Mouse (Mus musculus) spleen, adult 2 months (tissue): ENCODE measurements around the gene Gm2431. TPM values are rescaled to one million over a fixed set of nuclear protein-coding genes. Genes with fewer than 3 reads are reported as not detected.

Experiments
- DNase-seq, 2 experiments: peaks; one replicate each; pipeline versions ENCODE4 v3.0.0 to v3.0.0-alpha.2; 2012 to 2021; ENCODE audit warnings: low spot score in 2 of 2, low read depth in 1 of 2
- H3K27ac ChIP-seq: fragments of 200-500 bp; 2 replicates; pipeline ENCODE4 v1.5.1; 2012; ENCODE audit warnings: low read length, inconsistent platforms; ENCODE audit not compliant: insufficient read depth
- H3K27me3 ChIP-seq: fragments of 200-500 bp; 2 replicates; pipeline ENCODE4 v1.6.1; 2012; ENCODE audit warnings: mild to moderate bottlenecking, moderate library complexity, low read length, inconsistent platforms; ENCODE audit not compliant: control insufficient read depth, insufficient read depth
- H3K36me3 ChIP-seq: fragments of 200-500 bp; 2 replicates; pipeline ENCODE4 v1.6.1; 2012; ENCODE audit warnings: mild to moderate bottlenecking, low read length, inconsistent platforms; ENCODE audit not compliant: control insufficient read depth, insufficient read depth
- H3K4me1 ChIP-seq: fragments of 200-500 bp; 2 replicates; pipeline ENCODE4 v1.6.1; 2011; ENCODE audit warnings: inconsistent platforms; ENCODE audit not compliant: control insufficient read depth, insufficient read depth, insufficient read length
- H3K4me3 ChIP-seq: fragments of 200-500 bp; 2 replicates; pipeline ENCODE4 v1.5.1; 2011; ENCODE audit warnings: mild to moderate bottlenecking, inconsistent platforms; ENCODE audit not compliant: insufficient read depth, insufficient read length; ENCODE audit errors: extremely low read depth
- CTCF ChIP-seq: fragments of 200-500 bp; IDR thresholded peaks from 2 replicates; pipeline ENCODE4 v1.5.1; 2011; ENCODE audit warnings: mild to moderate bottlenecking, inconsistent platforms; ENCODE audit not compliant: insufficient read depth, insufficient read length, insufficient replicate concordance; ENCODE audit errors: extremely low read depth
- POLR2A ChIP-seq: fragments of 200-500 bp; IDR thresholded peaks from 2 replicates; pipeline ENCODE4 v1.6.1; 2011; ENCODE audit warnings: low read depth, low read length, inconsistent platforms
- WGBS: fragments of 180-500 bp; shearing (Covaris S2); methylation state at CpG from one replicate; pipeline ENCODE4 v1.1.7; 2018; 5-methylcytosine and 5-hydroxymethylcytosine counted together
- polyA plus RNA-seq: library from polyadenylated mRNA; depleted of rRNA; stranded (reverse); fragments of >200 nt; gene quantifications from 2 replicates; pipeline ENCODE4 v1.2.3, GENCODE M21; 2012; rRNA removed

The Gm2431 gene
- polyA plus RNA-seq, 1 experiment = not detected

DNA sequence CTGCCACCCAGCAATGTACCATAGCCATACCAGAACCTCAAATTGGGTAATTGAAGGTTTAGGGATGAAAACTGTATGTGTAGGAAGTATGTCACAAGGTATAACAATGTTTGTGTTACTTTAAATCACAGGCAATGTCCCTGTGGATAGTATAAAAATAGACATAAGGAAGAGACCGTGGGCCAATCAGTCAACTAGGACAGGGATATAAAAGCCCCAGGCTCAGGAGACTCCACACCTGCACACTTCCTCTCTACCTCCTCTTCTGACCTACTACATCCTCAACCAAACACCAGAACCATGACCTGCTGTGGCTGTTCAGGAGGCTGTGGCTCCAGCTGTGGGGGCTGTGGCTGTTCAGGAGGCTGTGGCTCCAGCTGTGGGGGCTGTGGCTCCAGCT lies 46.6 kb downstream of the Gm2431 start, which contains the start of gene Gm7579:
Gene Gm7579 (plus strand): TSS at position 301 of the 400 bp plus-strand sequence.
- TF ChIP-seq CTCF = no peak
- TF ChIP-seq POLR2A = no peak
- H3K27ac ChIP-seq = no peak within 1 kb of the TSS
- H3K36me3 ChIP-seq = no peaks in the 10 kb centered on the region
- no peaks in the 10 kb centered on the region for H3K4me1 ChIP-seq
- no peaks in the 10 kb centered on the region for H3K27me3 ChIP-seq
- H3K4me3 ChIP-seq = no peak within 1 kb of the TSS
- DNase-seq = no peak
- WGBS = 34% methylated on average over 1 of the region's 1 CpGs

Other genes with a start within 250 kb of the Gm2431 start
- 26.7 and 28.2 TPM in 2 replicates for gene Mob2, start 197.3 kb downstream of the Gm2431 start, polyA plus RNA-seq
- gene Dusp8, start 162.5 kb downstream of the Gm2431 start, polyA plus RNA-seq = 3.5 TPM in 2 replicates
- gene Gm45618, start 137.6 kb downstream of the Gm2431 start, polyA plus RNA-seq = not detected in 2 replicates
- gene Gm39115, start 122.3 kb downstream of the Gm2431 start, polyA plus RNA-seq = not detected in 2 replicates
- not detected in 2 replicates for gene Gm45337, start 113.7 kb downstream of the Gm2431 start, polyA plus RNA-seq
- gene Gm29735, start 101.2 kb downstream of the Gm2431 start, polyA plus RNA-seq = not detected in 2 replicates
- gene Gm4553, start 92.6 kb downstream of the Gm2431 start, polyA plus RNA-seq = not detected in 2 replicates
- gene Krtap5-2, start 82.3 kb downstream of the Gm2431 start, polyA plus RNA-seq = not detected in 2 replicates
- not detected in 2 replicates for gene Gm10153, start 68.0 kb downstream of the Gm2431 start, polyA plus RNA-seq
- gene Krtap5-3, start 57.0 kb downstream of the Gm2431 start, polyA plus RNA-seq = not detected in 2 replicates
- gene Gm7579, start 46.5 kb downstream of the Gm2431 start, polyA plus RNA-seq = not detected in 2 replicates
- not detected in 2 replicates for gene Krtap5-5, start 28.4 kb downstream of the Gm2431 start, polyA plus RNA-seq
- gene Gm40460, start 17.3 kb downstream of the Gm2431 start, polyA plus RNA-seq = not detected in 2 replicates
- gene Gm4559, start 16.0 kb upstream of the Gm2431 start, polyA plus RNA-seq = not detected in 2 replicates
- not detected in 2 replicates for gene Krtap5-1, start 38.8 kb upstream of the Gm2431 start, polyA plus RNA-seq
- not detected in 2 replicates for gene Krtap5-4, start 45.2 kb upstream of the Gm2431 start, polyA plus RNA-seq
- gene Ifitm10, start 115.4 kb upstream of the Gm2431 start, polyA plus RNA-seq = 14.7 and 20.2 TPM in 2 replicates
- 0.21 TPM in 1 of 2 replicates, not detected in the other for gene Gm49369, start 124.3 kb upstream of the Gm2431 start, polyA plus RNA-seq
- gene Ctsd, start 129.7 kb upstream of the Gm2431 start, polyA plus RNA-seq = 359 and 461 TPM in 2 replicates
- 0.94 and 1.1 TPM in 2 replicates for gene Syt8, start 176.5 kb upstream of the Gm2431 start, polyA plus RNA-seq
- 3.0 and 3.9 TPM in 2 replicates for gene Tnni2, start 183.5 kb upstream of the Gm2431 start, polyA plus RNA-seq
- 368 and 410 TPM in 2 replicates for gene Lsp1, start 202.5 kb upstream of the Gm2431 start, polyA plus RNA-seq
- gene Tnnt3, start 240.5 kb upstream of the Gm2431 start, polyA plus RNA-seq = 1.6 and 1.8 TPM in 2 replicates